In the genomic region with DNA sequence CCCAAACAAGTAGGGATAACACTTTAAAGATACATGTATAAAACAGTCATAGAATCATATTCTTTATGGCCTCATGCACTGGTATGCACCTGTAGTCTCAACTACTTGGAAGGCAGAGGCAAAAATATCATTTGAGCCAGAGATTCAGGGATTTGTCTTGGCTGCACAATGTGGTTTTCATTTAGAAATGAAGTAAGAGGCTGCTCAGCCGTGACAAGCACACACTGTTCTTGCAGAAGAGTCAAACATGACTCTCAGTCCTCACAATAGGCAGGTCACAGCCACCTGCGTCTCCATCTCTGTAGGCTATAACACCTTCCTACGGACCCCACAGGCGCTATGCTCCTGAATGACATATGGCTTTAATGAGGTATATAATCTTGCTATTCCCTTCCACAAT, we compare ENCODE assay signal across 26 mouse cellular contexts.
DNase-seq lines count a peak whose midpoint lies in the region; ATAC-seq and TF ChIP-seq lines count a peak whose summit lies in the region.
"Had no signal": no experiment of that assay in that cellular context is flagged by ENCODE, and none has a peak within 500 bp of the region (broad histone marks: within the 10 kb centered on the region; RNA-seq: fewer than 3 reads in every experiment).

No protein-coding gene starts in this region.

- no peak overlapping the region for H3K27ac ChIP-seq in kidney, adult 2 months (ENCODE audit: insufficient read depth, low read depth, low read length)
- H3K27ac ChIP-seq: embryonic facial prominence, embryonic 13.5 days; gastrocnemius, adult 2 months; heart, embryonic 10.5 days; hindbrain, embryonic 10.5 days; hindbrain, embryonic 13.5 days; intestine, embryonic 15.5 days had no signal

- no peak for TF ChIP-seq POLR2A in kidney, adult 2 months (IDR thresholded peaks at IDR 0.05; ENCODE audit: low read depth, low read length)

- POLR2A ChIA-PET in Patski (lab: Charles Lee) = no interaction called here

- peak; percentile 13 to 38 for DNase-seq in heart, adult 18-20 months
- no peak for DNase-seq in heart, postnatal 25 days (ENCODE audit: low spot score)
- DNase-seq in kidney, adult 2 months = peak; percentile 25
- no peak for DNase-seq in kidney, postnatal 14 days
- DNase-seq in ovary, adult 18-20 months (ENCODE audit: low spot score) = peak; percentile 2
- DNase-seq in ovary, postnatal 14 days (ENCODE audit: low spot score) = no peak
- DNase-seq in Patski (ENCODE audit: low read depth, low spot score) = no peak
- DNase-seq: adrenal gland, adult 2 months; adrenal gland, postnatal 14 days; B cell, adult 2 months; cerebellum, adult 11 months; cerebellum, adult 9-11 months; cerebellum, postnatal 25 days; forebrain, postnatal 0 days; gastrocnemius, adult 2 months; gastrocnemius, postnatal 14 days had no signal

- ATAC-seq in Patski = peak; percentile 57
- ATAC-seq in granulocyte monocyte progenitor cell, adult 5-6 weeks (replicated peaks; ENCODE audit: poor library complexity, severe bottlenecking) = no peak
- ATAC-seq: forebrain, embryonic 14.5 days; forebrain, postnatal 0 days; hindbrain, embryonic 16.5 days; intestine, embryonic 15.5 days had no signal

- no peaks in the 10 kb centered on the region for H3K36me3 ChIP-seq in kidney, adult 2 months (ENCODE audit: control insufficient read depth, insufficient read depth, low read length)
- H3K36me3 ChIP-seq: embryonic facial prominence, embryonic 13.5 days; G1E; heart, embryonic 10.5 days; hindbrain, embryonic 10.5 days; hindbrain, embryonic 13.5 days; intestine, embryonic 15.5 days had no signal

- no peaks in the 10 kb centered on the region for H3K4me1 ChIP-seq in kidney, adult 2 months (ENCODE audit: control insufficient read depth, insufficient read depth, low read length)
- H3K4me1 ChIP-seq: heart, embryonic 10.5 days; hindbrain, embryonic 10.5 days; hindbrain, embryonic 13.5 days; intestine, embryonic 15.5 days had no signal

- CTCF ChIA-PET in Patski (lab: Charles Lee) = no interaction called here

- 69% methylated on average over 4 of the region's 4 CpGs for WGBS in kidney, adult 2 months

- H3K4me3 ChIP-seq in kidney, adult 2 months (ENCODE audit: insufficient read depth, low read depth, low read length) = no peak overlapping the region
- H3K4me3 ChIP-seq: embryonic facial prominence, embryonic 13.5 days; gastrocnemius, adult 2 months; heart, embryonic 10.5 days; hindbrain, embryonic 10.5 days; hindbrain, embryonic 13.5 days; intestine, embryonic 15.5 days had no signal

- intact Hi-C loops in heart, postnatal 25 days (cut with DNase I) = no loop called here

- in situ Hi-C loops in Patski (cut with MboI; ENCODE audit: low pct_unique_long_range_greater_than_20kb) = no loop called here

- TF ChIP-seq CTCF in kidney, adult 2 months (conservative IDR thresholded peaks at IDR 0.05; ENCODE audit: insufficient read depth, insufficient read length, low read depth, low read length) = no peak
- no peak for TF ChIP-seq CTCF in Patski (IDR thresholded peaks at IDR 0.05)

- H3K27me3 ChIP-seq in kidney, adult 2 months (replicated peaks; ENCODE audit: control insufficient read depth, insufficient read depth, low read length) = no peaks in the 10 kb centered on the region
- H3K27me3 ChIP-seq in Patski = no peaks in the 10 kb centered on the region
- H3K27me3 ChIP-seq: CH12.LX; embryonic facial prominence, embryonic 13.5 days; hindbrain, embryonic 13.5 days; intestine, embryonic 15.5 days had no signal

Comparison
In these comparisons a context has a peak if more than half of its experiments do, and no peak if none do; other contexts are left out.
1. DNase-seq: peak in heart, adult 18-20 months (2 of 2), kidney, adult 2 months (single experiment) and ovary, adult 18-20 months (single experiment); none in heart, postnatal 25 days (single experiment), kidney, postnatal 14 days (single experiment), ovary, postnatal 14 days (single experiment) and Patski (single experiment).